Mouse (Mus musculus): ENCODE data around the gene Ubac2.

DNA sequence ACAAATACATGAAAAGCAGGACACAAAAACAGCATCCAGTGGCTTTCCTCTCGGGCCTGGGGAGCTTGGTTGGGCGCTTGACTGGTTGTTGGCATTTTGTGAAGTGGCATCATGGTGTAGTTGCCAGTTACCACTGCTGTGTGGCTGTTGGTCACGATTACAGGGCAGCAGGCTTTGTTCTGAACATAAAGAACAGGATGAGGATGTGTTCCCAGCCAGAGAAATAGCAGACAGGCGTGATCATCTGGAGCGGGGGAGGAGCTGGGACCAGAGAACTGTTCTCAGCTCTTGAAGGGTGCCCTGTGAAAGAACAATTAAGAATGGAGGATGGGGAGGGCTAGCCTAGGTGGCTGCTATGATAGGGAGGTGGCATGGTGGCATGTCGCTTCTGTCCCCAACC, 48.5 kb downstream of the Ubac2 start:
- TF ChIP-seq TAL1 (IDR thresholded peaks at IDR 0.05; ENCODE audit: low read length) = no peak
- no peak for TF ChIP-seq GATA1 (IDR thresholded peaks at IDR 0.05; ENCODE audit: low read length)
